8 mouse cellular contexts compared by ENCODE assay signal in the genomic region with DNA sequence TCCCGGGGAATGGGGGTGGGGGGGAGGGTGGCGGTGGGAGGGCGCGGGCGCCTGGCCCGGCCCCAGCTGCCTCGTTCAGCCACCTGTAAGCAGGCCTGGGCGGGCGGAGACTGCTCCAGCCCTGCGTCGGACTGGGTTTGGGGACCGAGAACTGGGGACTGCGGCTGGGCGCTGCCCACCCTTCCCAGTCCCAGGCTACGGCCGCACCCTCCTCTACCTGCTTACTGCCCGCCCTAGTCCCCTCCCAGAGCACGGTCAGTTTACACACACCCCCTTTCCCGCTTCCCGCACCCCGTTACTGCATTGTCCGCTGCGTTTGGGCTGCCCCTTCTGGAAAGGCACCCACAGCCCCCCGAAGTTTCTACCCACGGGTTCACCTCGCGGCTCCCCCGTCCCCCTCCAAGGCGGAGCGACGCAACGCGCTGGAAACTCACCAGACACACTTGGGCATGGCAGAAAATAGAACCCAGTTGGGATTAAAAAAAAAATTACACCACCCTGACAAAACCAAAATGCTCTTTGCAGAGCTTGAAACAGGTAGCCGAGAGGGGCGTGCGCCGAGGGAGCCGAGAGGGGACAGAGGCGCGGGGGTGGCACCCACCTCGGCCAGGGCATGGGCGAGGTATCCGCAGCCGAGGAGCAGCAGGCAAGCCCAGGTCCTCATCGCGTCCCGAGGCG. TPM values are rescaled to one million over a fixed set of nuclear protein-coding genes. Genes with fewer than 3 reads are reported as not detected.
DNase-seq lines count a peak whose midpoint lies in the region; ATAC-seq lines count a peak whose summit lies in the region.

No protein-coding gene starts in this region.

- peak overlapping the region; percentile 96 for H3K4me2 ChIP-seq in forebrain, embryonic 16.5 days (ENCODE audit: low read length)
- peak overlapping the region; percentile 96 for H3K4me2 ChIP-seq in kidney, embryonic 15.5 days

- WGBS in forebrain, embryonic 16.5 days: 1% methylated on average over 40 of the region's 48 CpGs
- under 1% methylated on average over 48 of the region's 48 CpGs for WGBS in kidney, embryonic 15.5 days

- ATAC-seq in forebrain, embryonic 16.5 days: no peak
- peak; percentile 22 for ATAC-seq in kidney, embryonic 15.5 days (replicated peaks; ENCODE audit: low FRiP score)
- ATAC-seq in inflammation-experienced regulatory T-cells, adult 6 months: no peak

- H3K4me3 ChIP-seq in forebrain, embryonic 16.5 days (replicated peaks; ENCODE audit: low read length): peak overlapping the region; percentile 72
- H3K4me3 ChIP-seq in kidney, embryonic 15.5 days (replicated peaks): peak overlapping the region; percentile 74

- DNase-seq in lung, adult 18-20 months: peak; percentile 52 to 60
- DNase-seq in lung, postnatal 25 days (ENCODE audit: low spot score): no peak
- peak; percentile 73 for DNase-seq in adrenal gland, adult 2 months
- DNase-seq in lung, postnatal 4 days: peak; percentile 36 to 66
- DNase-seq in spleen, postnatal 36 days (ENCODE audit: low spot score in 2 of 2): no peak

- no peaks in the 10 kb centered on the region for H3K9me3 ChIP-seq in forebrain, embryonic 16.5 days (ENCODE audit: control insufficient read depth, low read length)
- H3K9me3 ChIP-seq in kidney, embryonic 15.5 days (replicated peaks): no peaks in the 10 kb centered on the region

- no peaks in the 10 kb centered on the region for H3K36me3 ChIP-seq in forebrain, embryonic 16.5 days (ENCODE audit: control insufficient read depth, insufficient read depth)
- 0 out of 2 replicates have a peak, but pooled peaks cover 3% of the 10 kb centered on the region for H3K36me3 ChIP-seq in kidney, embryonic 15.5 days

- H3K9ac ChIP-seq in forebrain, embryonic 16.5 days (replicated peaks; ENCODE audit: low read depth, low read length): peak overlapping the region; percentile 74
- H3K9ac ChIP-seq in kidney, embryonic 15.5 days: peak overlapping the region; percentile 79

- peaks cover 51% of the 10 kb centered on the region for H3K27me3 ChIP-seq in forebrain, embryonic 16.5 days (replicated peaks; ENCODE audit: control insufficient read depth, insufficient read depth, low read length)
- peaks cover 72% of the 10 kb centered on the region for H3K27me3 ChIP-seq in kidney, embryonic 15.5 days

- peaks cover 48% of the 10 kb centered on the region for H3K4me1 ChIP-seq in forebrain, embryonic 16.5 days (replicated peaks; ENCODE audit: control insufficient read depth, insufficient read depth, low read length)
- H3K4me1 ChIP-seq in kidney, embryonic 15.5 days: peaks cover 86% of the 10 kb centered on the region

- peak overlapping the region; percentile 85 for H3K27ac ChIP-seq in forebrain, embryonic 16.5 days (ENCODE audit: low read length)
- H3K27ac ChIP-seq in kidney, embryonic 15.5 days: peak overlapping the region; percentile 96

RNA-seq across cellular contexts. Expression of a gene that starts 2.9 kb away (rescaled TPM):
- 10 to 100 TPM; 23.8 to 37.5 TPM for total RNA-seq in adrenal gland, adult 2 months (2021)
- polyA plus RNA-seq in adrenal gland, adult 2 months (2012; rRNA removed): 42.9 and 56.9 TPM in 2 replicates
- polyA plus RNA-seq in forebrain, embryonic 16.5 days (2015; fragmentation: Nextera tagmentation; extraction: Ambion mirVana): 15.5 and 19.1 TPM in 2 replicates
- polyA plus RNA-seq in kidney, embryonic 15.5 days (2015; fragmentation: Nextera tagmentation; extraction: Ambion mirVana): 52.9 and 55.7 TPM in 2 replicates
- polyA plus RNA-seq in inflammation-experienced regulatory T-cells, adult 6 months (2017; shearing (Covaris generic)): under 1 TPM in 1 of 3 experiments, not detected in 2; 0.35 TPM

Comparison
In these comparisons a context has a peak if more than half of its experiments do, and no peak if none do; other contexts are left out.
1. DNase-seq: peak in lung, adult 18-20 months (2 of 2), adrenal gland, adult 2 months (single experiment) and lung, postnatal 4 days (2 of 2); none in lung, postnatal 25 days (single experiment) and spleen, postnatal 36 days (0 of 2).
2. RNA of a gene that starts 2.9 kb away (polyA plus RNA-seq): 52.9 to 55.7 TPM in kidney, embryonic 15.5 days, 42.9 to 56.9 TPM in adrenal gland, adult 2 months and 15.5 to 19.1 TPM in forebrain, embryonic 16.5 days; 0.35 TPM in inflammation-experienced regulatory T-cells, adult 6 months; every median in the first group is over 10 times any median in the second.